Mouse (Mus musculus) kidney, embryonic 14.5 days (tissue): ENCODE results near the gene Opa3. TPM values are rescaled to one million over a fixed set of nuclear protein-coding genes. Genes with fewer than 3 reads are reported as not detected.
A peak's percentile ranks its signal among the peaks of the same experiment; 100 is the strongest.

Experiments used
- ATAC-seq: fragments of 200-750 bp; cut with Nextera tagmentation; 2 replicates; pipeline ENCODE4 v1.8.0; 2017; ENCODE audit warnings: moderate number of reproducible peaks, mild to moderate bottlenecking, moderate TSS enrichment, moderate library complexity; ENCODE audit not compliant: low FRiP score, low TSS enrichment
- H3K27ac ChIP-seq: fragments of 300-500 bp; sonication (generic); 2 replicates; pipeline ENCODE4 v1.5.1; 2014; ENCODE audit warnings: low read depth, mild to moderate bottlenecking, low read length, moderate library complexity, mixed read lengths
- H3K27me3 ChIP-seq: fragments of 300-500 bp; sonication (generic); 2 replicates; pipeline ENCODE4 v1.6.1; 2014; ENCODE audit warnings: mild to moderate bottlenecking, low read length; ENCODE audit not compliant: control insufficient read depth, insufficient read depth
- H3K36me3 ChIP-seq: fragments of 300-500 bp; sonication (generic); 2 replicates; pipeline ENCODE4 v1.6.1; 2014; ENCODE audit warnings: low read length, mixed read lengths; ENCODE audit not compliant: control insufficient read depth, insufficient read depth
- H3K4me1 ChIP-seq: fragments of 300-500 bp; sonication (generic); 2 replicates; pipeline ENCODE4 v1.6.1; 2014; ENCODE audit warnings: low read length, mixed read lengths; ENCODE audit not compliant: control insufficient read depth, insufficient read depth
- H3K4me2 ChIP-seq: fragments of 300-500 bp; sonication (generic); replicated peaks from 2 replicates; pipeline ENCODE4 v1.6.1; 2014; ENCODE audit warnings: low read depth, mild to moderate bottlenecking, low read length
- H3K4me3 ChIP-seq: fragments of 300-500 bp; sonication (generic); 2 replicates; pipeline ENCODE4 v1.5.1; 2014; ENCODE audit warnings: mild to moderate bottlenecking, low read length
- H3K9ac ChIP-seq: fragments of 300-500 bp; sonication (generic); 2 replicates; pipeline ENCODE4 v1.6.1; 2014; ENCODE audit warnings: low read depth, mild to moderate bottlenecking, low read length, moderate library complexity
- H3K9me3 ChIP-seq: fragments of 300-500 bp; sonication (generic); 2 replicates; pipeline ENCODE4 v1.6.1; 2016; ENCODE audit warnings: low read length; ENCODE audit not compliant: control insufficient read depth
- WGBS: fragments of 180-500 bp; shearing (Covaris S2); extraction: QIAGEN DNeasy Blood & Tissue Kit; methylation state at CpG from one replicate; pipeline ENCODE4 v1.1.7; 2014; 5-methylcytosine and 5-hydroxymethylcytosine counted together
- microRNA counts: library from miRNA; unstranded; fragments of <30 nt; microRNA quantifications from one replicate; lab custom pipeline; 2017
- microRNA-seq: library from miRNA; unstranded; fragments of <30 nt; microRNA quantifications from one replicate; pipeline ENCODE4, GENCODE M21; 2016
- polyA plus RNA-seq: library from polyadenylated mRNA; unstranded; fragments of >200 nt; fragmentation: Nextera tagmentation; extraction: Ambion mirVana; gene quantifications from 2 replicates; pipeline ENCODE4 v1.2.1, GENCODE M21; 2014

The Opa3 gene
- polyA plus RNA-seq, 1 experiment from 2014 or later: 44.6 TPM

GRCm38 (mm10) chr7:19302264-19303045 is 74.3 kb downstream of the Opa3 start:
- Histone ChIP-seq H3K9me3 (no peaks in the 10 kb centered on the region), H3K4me3 (no peak overlapping the region), H3K36me3 (no peaks in the 10 kb centered on the region), H3K27me3 (peaks cover 59% of the 10 kb centered on the region), H3K4me1 (no peaks in the 10 kb centered on the region; the same call in 1 of the 2 replicates), H3K9ac (no peak overlapping the region), H3K4me2 (peak overlapping the region; percentile 41; the same call in 1 of the 2 replicates), H3K27ac (no peak overlapping the region)
- 49% methylated on average over 13 of the region's 13 CpGs for WGBS
- ATAC-seq: no peak

GRCm38 (mm10) chr7:19303046-19303305 is 74.8 kb downstream of the Opa3 start:
- H3K9me3 ChIP-seq: no peaks in the 10 kb centered on the region
- H3K4me3 ChIP-seq: no peak overlapping the region
- no peak overlapping the region for H3K4me2 ChIP-seq
- 75% methylated on average over 12 of the region's 12 CpGs for WGBS
- no peak for ATAC-seq
- no peaks in the 10 kb centered on the region for H3K36me3 ChIP-seq
- peaks cover 4% of the 10 kb centered on the region; the same call in 1 of the 2 replicates for H3K4me1 ChIP-seq
- no peak overlapping the region for H3K9ac ChIP-seq
- no peak overlapping the region for H3K27ac ChIP-seq
- peaks cover 59% of the 10 kb centered on the region for H3K27me3 ChIP-seq

GRCm38 (mm10) chr7:19303770-19304169 is 75.6 kb downstream of the Opa3 start:
- Histone ChIP-seq H3K36me3 (no peaks in the 10 kb centered on the region), H3K9me3 (no peaks in the 10 kb centered on the region), H3K4me2 (peak overlapping the region; percentile 31), H3K27ac (no peak overlapping the region), H3K27me3 (peaks cover 59% of the 10 kb centered on the region), H3K4me3 (peak overlapping the region; percentile 18), H3K9ac (no peak overlapping the region; the same call in 1 of the 2 replicates), H3K4me1 (peaks cover 4% of the 10 kb centered on the region; the same call in 1 of the 2 replicates)
- WGBS: 1% methylated on average over 16 of the region's 16 CpGs
- no peak for ATAC-seq

- Histone ChIP-seq H3K9me3 (no peaks in the 10 kb centered on the region), H3K36me3 (no peaks in the 10 kb centered on the region), H3K4me3 (peak overlapping the region; percentile 40), H3K4me2 (peak overlapping the region; percentile 51), H3K27ac (no peak overlapping the region), H3K9ac (peak overlapping the region; percentile 12; the same call in 1 of the 2 replicates), H3K27me3 (peaks cover 59% of the 10 kb centered on the region), H3K4me1 (peaks cover 4% of the 10 kb centered on the region; the same call in 1 of the 2 replicates)
- no peak for ATAC-seq
- WGBS: 2% methylated on average over 47 of the region's 48 CpGs
Observed at GRCm38 (mm10) chr7:19304501-19305412, 76.6 kb downstream of the Opa3 start.

- no peak overlapping the region for H3K9ac ChIP-seq
- no peaks in the 10 kb centered on the region for H3K9me3 ChIP-seq
- H3K4me3 ChIP-seq: peak overlapping the region; percentile 40
- peaks cover 59% of the 10 kb centered on the region for H3K27me3 ChIP-seq
- H3K27ac ChIP-seq: no peak overlapping the region
- 8% methylated on average over 6 of the region's 6 CpGs for WGBS
- 0 out of 2 replicates have a peak overlapping the region, but pooled peaks have one; percentile 51 for H3K4me2 ChIP-seq
- no peak for ATAC-seq
- H3K36me3 ChIP-seq: no peaks in the 10 kb centered on the region
- peaks cover 4% of the 10 kb centered on the region; the same call in 1 of the 2 replicates for H3K4me1 ChIP-seq
Observed at GRCm38 (mm10) chr7:19305413-19305735, 77.2 kb downstream of the Opa3 start.

MicroRNA genes within 50 kb of the gene (microRNA counts, 519-probe panel; counts per million panel counts)
- microRNA mmu-miR-330 (lab: Ali Mortazavi, UCI): not detected

Small RNA genes within 50 kb of the gene (microRNA-seq; reads per million reads assigned to microRNA genes)
- 268 reads per million, percentile 67 among the genes with 10 or more reads in this experiment for gene Mir330

Other genes starting within 250 kb of the Opa3 start
- gene Nanos2, start 240.9 kb upstream of the Opa3 start, polyA plus RNA-seq: not detected in 2 replicates
- 3.9 and 4.9 TPM in 2 replicates for gene Mypop, start 237.1 kb upstream of the Opa3 start, polyA plus RNA-seq
- 28.6 and 30.3 TPM in 2 replicates for gene Irf2bp1, start 224.3 kb upstream of the Opa3 start, polyA plus RNA-seq
- gene Foxa3, start 204.8 kb upstream of the Opa3 start, polyA plus RNA-seq: not detected in 2 replicates
- 26.7 and 39.4 TPM in 2 replicates for gene Sympk, start 204.0 kb upstream of the Opa3 start, polyA plus RNA-seq
- not detected in 2 replicates for gene Rsph6a, start 173.6 kb upstream of the Opa3 start, polyA plus RNA-seq
- 20.5 and 23.2 TPM in 2 replicates for gene Dmwd, start 152.1 kb upstream of the Opa3 start, polyA plus RNA-seq
- gene Dmpk, start 144.5 kb upstream of the Opa3 start, polyA plus RNA-seq: 12.1 and 14.9 TPM in 2 replicates
- gene Six5, start 133.7 kb upstream of the Opa3 start, polyA plus RNA-seq: 13.3 and 13.6 TPM in 2 replicates
- gene Gm4969, start 110.0 kb upstream of the Opa3 start, polyA plus RNA-seq: 2.3 and 4.5 TPM in 2 replicates
- gene Fbxo46, start 108.5 kb upstream of the Opa3 start, polyA plus RNA-seq: 5.7 and 10.0 TPM in 2 replicates
- 8.9 and 12.8 TPM in 2 replicates for gene Qpctl, start 79.0 kb upstream of the Opa3 start, polyA plus RNA-seq
- gene Snrpd2, start 78.6 kb upstream of the Opa3 start, polyA plus RNA-seq: 155 and 205 TPM in 2 replicates
- 0.31 and 0.45 TPM in 2 replicates for gene Gipr, start 62.2 kb upstream of the Opa3 start, polyA plus RNA-seq
- 2.8 and 5.7 TPM in 2 replicates for gene Eml2, start 51.9 kb upstream of the Opa3 start, polyA plus RNA-seq
- 2.4 and 3.4 TPM in 2 replicates for gene Gpr4, start 15.8 kb upstream of the Opa3 start, polyA plus RNA-seq
- 54.2 and 56.5 TPM in 2 replicates for gene Vasp, start 43.5 kb downstream of the Opa3 start, polyA plus RNA-seq
- gene Ppm1n, start 51.7 kb downstream of the Opa3 start, polyA plus RNA-seq: not detected in 2 replicates
- 5.4 and 5.7 TPM in 2 replicates for gene Rtn2, start 54.3 kb downstream of the Opa3 start, polyA plus RNA-seq
- 0.14 and 0.20 TPM in 2 replicates for gene Fosb, start 81.7 kb downstream of the Opa3 start, polyA plus RNA-seq
- gene Ercc1, start 116.4 kb downstream of the Opa3 start, polyA plus RNA-seq: 95.2 and 102 TPM in 2 replicates
- 21.9 and 26.8 TPM in 2 replicates for gene Cd3eap, start 131.1 kb downstream of the Opa3 start, polyA plus RNA-seq
- 5.4 and 7.8 TPM in 2 replicates for gene Ppp1r13l, start 131.4 kb downstream of the Opa3 start, polyA plus RNA-seq
- gene Ercc2, start 153.7 kb downstream of the Opa3 start, polyA plus RNA-seq: 11.9 and 12.6 TPM in 2 replicates
- gene Klc3, start 175.8 kb downstream of the Opa3 start, polyA plus RNA-seq: 5.7 and 6.7 TPM in 2 replicates
- 0.20 and 0.69 TPM in 2 replicates for gene Ckm, start 176.4 kb downstream of the Opa3 start, polyA plus RNA-seq
- 10.4 and 12.1 TPM in 2 replicates for gene Mark4, start 230.5 kb downstream of the Opa3 start, polyA plus RNA-seq
- 3.5 and 3.7 TPM in 2 replicates for gene Exoc3l2, start 235.0 kb downstream of the Opa3 start, polyA plus RNA-seq